Mouse (Mus musculus) left cerebral cortex, adult 2 months (tissue): ENCODE results near the gene Umodl1. TPM values are rescaled to one million over a fixed set of nuclear protein-coding genes. Genes with fewer than 3 reads are reported as not detected.
A peak's percentile ranks its signal among the peaks of the same experiment; 100 is the strongest.

ENCODE experiments used
- DNase-seq, 2 experiments: peaks; one replicate each; pipeline ENCODE4 v3.0.0; 2021 to 2022; ENCODE audit warnings: low spot score in 2 of 2, mixed read lengths in 1 of 2; ENCODE audit errors: extremely low spot score in 1 of 2
- H3K27ac ChIP-seq: fragments of 200-600 bp; 2 replicates; pipeline ENCODE4 v1.8.1; 2022
- H3K4me3 ChIP-seq: fragments of 200-600 bp; 2 replicates; pipeline ENCODE4 v1.8.1; 2022
- CTCF ChIP-seq: fragments of 200-600 bp; IDR thresholded peaks from 2 replicates; pipeline ENCODE4 v1.8.1; 2022; ENCODE audit warnings: antibody characterized with exemption, mild to moderate bottlenecking, moderate library complexity
- intact Hi-C: fragments of 180-260 bp; cut with DNase I; formaldehyde crosslinking; loops from one replicate; pipeline ENCODE4 v1.15.1; 2025
- microRNA-seq, 2 experiments: library from miRNA; unstranded; fragments of <30 nt; microRNA quantifications; one replicate each; pipeline ENCODE4 v1.2.0; 2021
- total RNA-seq, 2 experiments: library from RNA; stranded (reverse); gene quantifications; 2 replicates each; pipeline ENCODE4 v1.2.3; 2021

Gene Umodl1
- total RNA-seq, 2 experiments from 2014 or later, result 0.14 to 0.16 TPM

- peak; percentile 41 for TF ChIP-seq CTCF
- H3K27ac ChIP-seq, result peak within 1 kb of the TSS; percentile 99
- intact Hi-C loops, result loop anchor here (5.0 kb wide), 1 partner anchor 60 kb away; no protein-coding TSS in a partner anchor
- peak; percentile 75 to 80 for DNase-seq
- H3K4me3 ChIP-seq, result peak within 1 kb of the TSS; percentile 95
Observed at GRCm38 (mm10) chr17:31057151-31057890, 102.9 kb downstream of the Umodl1 start, which contains the start of gene Abcg1. Abcg1 (plus strand) TSS chr17:31057675.

DNA sequence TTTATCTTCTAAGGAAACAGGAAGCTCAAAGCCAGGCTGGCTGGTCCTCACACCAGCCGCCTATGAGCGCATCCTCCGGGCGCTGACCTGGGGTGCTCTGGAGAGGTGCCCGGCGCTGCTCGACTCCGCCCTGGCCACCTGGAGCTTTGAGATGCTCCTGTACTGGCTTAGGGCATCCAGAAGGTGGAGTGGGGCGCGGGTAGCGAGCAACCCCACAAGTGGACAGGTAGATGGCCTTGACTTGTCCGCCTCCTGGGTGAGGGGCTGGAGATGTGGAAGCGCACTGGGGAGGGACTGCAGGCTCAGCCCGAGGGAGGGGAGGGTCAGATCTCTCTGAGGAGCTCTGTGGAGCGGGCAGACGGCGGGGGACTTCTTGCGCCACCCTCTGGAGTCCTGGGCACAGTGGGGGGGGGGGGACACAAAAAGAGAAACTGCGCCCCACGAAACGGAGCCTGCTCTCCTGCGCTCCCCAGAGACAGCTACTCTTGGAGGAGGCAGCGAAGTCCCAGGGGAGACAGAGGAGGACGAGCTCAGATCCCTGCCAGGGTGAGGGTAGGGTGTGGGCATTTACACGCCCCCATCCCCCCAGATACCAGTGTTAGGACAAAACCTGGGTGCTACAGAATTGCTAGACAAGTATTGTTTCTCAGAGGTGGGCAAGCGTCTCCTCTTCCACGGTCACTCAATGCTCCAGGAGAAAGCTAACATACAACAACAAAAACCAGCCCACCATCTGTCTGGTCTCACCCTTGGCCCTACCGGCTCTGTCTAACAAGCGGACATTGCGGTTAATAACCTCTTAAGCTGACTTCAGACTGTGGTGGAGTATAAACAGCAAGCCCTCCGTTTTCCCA, 103.7 kb downstream of the Umodl1 start:
- DNase-seq, result peak; percentile 36 to 45
- intact Hi-C loops, result loop anchor here (1.0 to 5.0 kb wide), 2 partner anchors 39 to 59 kb away; no protein-coding TSS in a partner anchor

GRCm38 (mm10) chr17:31058745-31059085, 104.3 kb downstream of the Umodl1 start:
- Histone ChIP-seq H3K4me3 (peak overlapping the region; percentile 95), H3K27ac (peak overlapping the region; percentile 99)
- DNase-seq, result peak; percentile 72 to 81
- intact Hi-C loops, result loop anchor here (1.0 to 5.0 kb wide), 2 partner anchors 39 to 59 kb away; no protein-coding TSS in a partner anchor
- no peak for TF ChIP-seq CTCF

More for the DNA sequence above, 103.7 kb downstream of the Umodl1 start:
- peak; percentile 23; the same call in 1 of the 2 replicates for TF ChIP-seq CTCF
- Histone ChIP-seq H3K27ac (peak overlapping the region; percentile 99), H3K4me3 (peak overlapping the region; percentile 95)

- intact Hi-C loops, result no loop called here
- no peak overlapping the region; the same call in 1 of the 2 replicates for H3K27ac ChIP-seq
- DNase-seq, result no peak
- H3K4me3 ChIP-seq, result peak overlapping the region; percentile 95
- no peak for TF ChIP-seq CTCF
Observed at GRCm38 (mm10) chr17:31060196-31060587, 105.8 kb downstream of the Umodl1 start.

Small RNA genes lying within 50 kb of the gene (microRNA-seq; reads per million reads assigned to microRNA genes)
- gene Gm24026, result 0 reads per million in 2 experiments

Other genes with a start within 250 kb of the Umodl1 start
- 1 to 10 TPM in 1 of 2 experiments, under 1 TPM in 1; 0.86 to 2.1 TPM for gene Glp1r, start 52.8 kb upstream of the Umodl1 start, total RNA-seq
- 10 to 100 TPM; 76.5 to 77.6 TPM for gene Abcg1, start 103.0 kb downstream of the Umodl1 start, total RNA-seq
- gene Tff3, start 175.0 kb downstream of the Umodl1 start, total RNA-seq, result not detected
- not detected for gene Tff2, start 189.6 kb downstream of the Umodl1 start, total RNA-seq
- gene Tff1, start 210.6 kb downstream of the Umodl1 start, total RNA-seq, result not detected
- not detected for gene Tmprss3, start 244.3 kb downstream of the Umodl1 start, total RNA-seq